Mouse (Mus musculus) embryonic fibroblast, embryonic 13.5 days (primary cell): ENCODE data around the gene Tmem132c.

Experiments used
- CTCF ChIP-seq: IDR thresholded peaks from 2 replicates; pipeline ENCODE4 v1.5.1; 2011; ENCODE audit warnings: mild to moderate bottlenecking, control low read depth, low read length, moderate library complexity, borderline replicate concordance; ENCODE audit not compliant: insufficient read depth
- POLR2A ChIP-seq: IDR thresholded peaks from 2 replicates; pipeline ENCODE4 v1.6.1; 2011; ENCODE audit warnings: low read depth, mild to moderate bottlenecking, control low read depth, low read length, moderate library complexity

DNA sequence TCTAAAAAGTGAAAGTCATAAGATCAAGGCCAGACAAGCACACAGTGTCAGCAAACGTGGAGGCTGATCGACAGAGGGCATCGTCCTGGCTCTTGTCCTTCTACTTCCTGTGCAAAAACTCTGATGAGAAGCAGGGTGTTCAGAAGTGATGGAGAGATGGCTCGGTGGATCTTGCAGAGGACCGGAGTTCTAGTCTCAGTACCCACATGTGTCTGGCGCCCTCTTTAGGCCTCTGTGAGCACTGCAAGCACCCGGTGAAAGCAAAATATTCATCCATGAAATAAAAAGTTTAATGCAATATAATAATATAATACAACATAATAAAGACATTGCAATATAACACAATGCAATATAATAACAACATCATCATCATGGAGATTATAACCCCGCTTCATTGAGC, 335.8 kb downstream of the Tmem132c start:
- TF ChIP-seq CTCF (no peak), POLR2A (no peak)
